Mouse (Mus musculus) liver, embryonic 14.5 days (tissue): ENCODE results near the gene Ctrc.

ENCODE experiments used
- CTCF ChIP-seq: IDR thresholded peaks from 2 replicates; pipeline ENCODE4 v1.5.1; 2016; ENCODE audit warnings: antibody characterized with exemption, low read depth, control low read depth
- EP300 ChIP-seq: IDR thresholded peaks from 2 replicates; pipeline ENCODE4 v1.6.1; 2016; ENCODE audit warnings: antibody characterized with exemption, low read depth

GRCm38 (mm10) chr4:141861591-141862295, 15.6 kb upstream of the Ctrc start:
- TF ChIP-seq CTCF (no peak), EP300 (no peak)
